Mouse (Mus musculus): ENCODE measurements at regions not wholly inside any gene's neighbourhood (a gene's known extent, or its start where the extent isn't known, plus 50 kb on each side); places are given as distances from the start of the nearest gene placed in this dataset.

DNA sequence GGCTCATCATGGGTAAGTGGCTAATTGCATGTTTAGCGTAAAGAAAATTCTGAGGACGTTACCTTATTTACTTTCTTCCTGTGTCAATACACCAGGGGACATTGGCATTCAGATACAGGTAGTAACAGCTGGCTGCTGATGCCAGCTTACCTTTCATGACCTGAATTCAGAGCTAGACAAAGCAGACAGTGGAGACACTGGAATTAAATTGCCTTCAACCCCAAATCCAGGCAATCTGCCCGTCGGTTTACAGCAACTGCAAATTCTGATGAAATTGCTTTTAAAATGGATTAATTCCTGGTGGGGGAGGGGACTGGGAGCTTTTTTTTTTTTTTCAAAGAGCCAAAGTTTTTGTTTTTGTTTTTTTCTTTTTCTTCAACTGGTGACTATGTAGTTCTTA lies 353.0 kb upstream of the Arid1b start:
- Histone ChIP-seq H3K27ac (replicated peaks; ENCODE audit: low read depth, low read length) (peak overlapping the region; percentile 82), H3K4me1 (ENCODE audit: control insufficient read depth, insufficient read depth, insufficient read length, low read length) (peaks cover 14% of the 10 kb centered on the region), H3K4me3 (ENCODE audit: insufficient read depth, low read depth, low read length) (no peak overlapping the region)

DNA sequence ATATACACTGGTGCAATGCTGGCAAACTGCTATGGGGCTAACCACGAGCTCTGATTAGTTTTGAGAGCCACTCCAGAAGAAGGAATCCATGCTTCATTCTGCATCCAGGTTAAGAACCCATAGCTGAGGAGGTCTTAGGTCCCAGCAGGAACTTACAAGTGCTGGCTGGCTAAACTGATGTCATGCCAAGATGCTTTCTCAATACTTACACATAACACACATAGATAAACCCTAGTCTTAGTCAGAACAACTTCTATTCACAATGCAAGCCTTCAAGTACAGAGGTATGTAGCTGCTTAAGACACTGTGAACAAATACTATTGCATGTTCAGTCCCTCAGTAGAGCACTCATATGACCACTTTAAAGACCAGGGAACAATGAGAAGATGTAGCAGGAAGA lies 352.1 kb upstream of the Arid1b start:
- peaks cover 14% of the 10 kb centered on the region for H3K4me1 ChIP-seq (ENCODE audit: control insufficient read depth, insufficient read depth, insufficient read length, low read length)
- H3K27ac ChIP-seq (replicated peaks; ENCODE audit: low read depth, low read length), result peak overlapping the region; percentile 80
- no peak overlapping the region for H3K4me3 ChIP-seq (ENCODE audit: insufficient read depth, low read depth, low read length)

DNA sequence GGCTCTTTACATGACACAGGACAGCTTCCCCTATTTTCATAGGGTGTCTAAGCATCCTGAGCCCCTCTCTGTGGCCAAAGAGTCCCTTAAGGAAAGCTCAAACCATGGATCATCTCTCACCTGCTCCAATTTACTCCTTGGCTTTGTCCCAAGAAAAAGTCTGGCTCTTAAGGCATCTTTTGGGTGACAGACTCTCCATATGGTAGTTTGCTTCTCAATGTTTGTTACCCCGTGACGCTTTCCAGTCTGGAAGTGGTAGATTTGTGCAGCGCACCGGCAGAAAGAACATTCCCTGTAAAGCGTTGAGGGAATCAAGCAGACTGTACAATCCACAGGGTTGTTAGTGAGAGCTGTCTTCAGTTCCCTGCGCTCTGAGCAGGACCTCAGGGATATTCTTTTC lies 350.8 kb upstream of the Arid1b start:
- peaks cover 14% of the 10 kb centered on the region for H3K4me1 ChIP-seq (ENCODE audit: control insufficient read depth, insufficient read depth, insufficient read length, low read length)
- H3K4me3 ChIP-seq (ENCODE audit: insufficient read depth, low read depth, low read length), result no peak overlapping the region
- H3K27ac ChIP-seq (replicated peaks; ENCODE audit: low read depth, low read length), result no peak overlapping the region

DNA sequence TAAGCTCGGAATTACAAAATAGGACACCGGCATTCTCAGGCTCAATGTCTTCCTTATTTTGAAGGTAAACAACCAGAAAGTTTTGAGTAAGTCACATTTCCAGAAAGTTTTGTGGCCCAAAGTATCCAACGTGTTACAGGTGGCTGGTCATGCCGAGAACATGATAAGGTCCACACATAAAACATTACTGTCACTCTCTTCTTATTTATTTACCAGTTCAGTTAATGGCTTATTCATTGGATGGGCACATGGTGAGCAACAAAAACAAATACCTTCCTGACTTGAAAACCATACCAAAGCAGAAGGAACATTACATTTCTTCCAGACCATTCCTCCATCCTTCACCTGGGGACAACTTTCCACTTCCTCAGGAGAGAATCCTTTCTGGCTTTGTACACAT lies 345.5 kb upstream of the Arid1b start:
- Histone ChIP-seq H3K4me1 (ENCODE audit: control insufficient read depth, insufficient read depth, insufficient read length, low read length) (peaks cover 6% of the 10 kb centered on the region; the same call in 1 of the 2 replicates), H3K4me3 (ENCODE audit: insufficient read depth, low read depth, low read length) (no peak overlapping the region), H3K27ac (replicated peaks; ENCODE audit: low read depth, low read length) (no peak overlapping the region)

DNA sequence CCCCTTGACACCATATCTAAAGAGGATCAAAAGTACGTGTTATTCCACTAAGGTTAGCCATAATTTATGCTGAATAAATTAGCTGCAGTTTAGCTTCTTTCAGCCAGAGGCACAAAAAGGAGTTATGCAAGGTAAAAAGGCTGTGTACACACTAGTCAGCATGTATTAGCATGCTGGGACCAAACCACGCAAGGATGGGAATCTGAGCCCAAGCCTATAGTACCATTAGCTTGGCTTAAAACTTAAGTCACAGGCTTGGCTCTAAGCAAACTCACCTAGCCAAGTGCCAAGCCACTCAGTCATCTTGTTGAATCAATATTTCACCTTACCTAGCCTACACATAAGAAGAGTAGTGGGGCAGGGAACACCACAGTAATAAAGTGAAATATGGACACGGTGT lies 339.9 kb upstream of the Arid1b start:
- Histone ChIP-seq H3K27ac (replicated peaks; ENCODE audit: low read depth, low read length) (no peak overlapping the region), H3K4me3 (ENCODE audit: insufficient read depth, low read depth, low read length) (no peak overlapping the region), H3K4me1 (ENCODE audit: control insufficient read depth, insufficient read depth, insufficient read length, low read length) (no peaks in the 10 kb centered on the region)

DNA sequence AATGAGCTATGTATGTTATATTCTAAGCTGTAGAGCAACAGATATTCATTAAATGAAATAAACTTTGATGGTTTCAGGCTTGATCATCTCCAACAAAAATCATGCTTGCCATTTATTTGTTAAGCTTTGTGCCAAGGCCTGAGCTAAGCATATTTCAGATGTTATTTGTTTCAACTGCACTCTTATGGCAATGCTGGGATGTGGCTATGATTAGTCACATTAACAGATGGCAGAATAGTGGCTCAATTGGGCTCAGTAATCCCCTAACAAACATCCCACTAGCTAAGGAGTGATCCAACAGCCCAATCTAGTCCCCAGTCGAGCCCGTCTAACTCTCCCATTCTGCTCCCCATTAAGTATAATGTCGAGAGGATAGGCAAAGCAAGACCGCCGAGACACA lies 332.1 kb upstream of the Arid1b start:
- no peak overlapping the region for H3K27ac ChIP-seq (replicated peaks; ENCODE audit: low read depth, low read length)
- no peak overlapping the region for H3K4me3 ChIP-seq (ENCODE audit: insufficient read depth, low read depth, low read length)
- H3K4me1 ChIP-seq (ENCODE audit: control insufficient read depth, insufficient read depth, insufficient read length, low read length), result no peaks in the 10 kb centered on the region

DNA sequence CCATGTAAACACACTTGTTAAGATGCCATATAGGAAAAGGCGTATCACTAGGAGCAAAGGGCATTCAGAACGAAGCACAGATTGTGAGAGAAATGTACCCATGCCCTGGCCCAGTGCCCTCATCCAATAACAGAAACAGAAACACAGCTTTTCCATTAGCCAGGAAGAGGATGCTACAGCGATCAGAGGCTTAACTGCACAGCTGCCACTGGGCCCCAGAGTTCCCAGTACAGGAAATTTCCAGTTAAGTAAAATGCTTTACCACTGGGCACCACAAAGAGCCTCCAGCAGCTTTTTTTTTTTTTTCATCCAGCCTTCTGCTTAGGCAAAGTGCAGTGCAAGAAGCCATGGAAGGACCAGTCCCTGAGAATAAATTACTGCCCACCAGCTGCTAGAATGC lies 325.6 kb upstream of the Arid1b start:
- Histone ChIP-seq H3K27ac (replicated peaks; ENCODE audit: low read depth, low read length) (no peak overlapping the region), H3K4me3 (ENCODE audit: insufficient read depth, low read depth, low read length) (no peak overlapping the region), H3K4me1 (ENCODE audit: control insufficient read depth, insufficient read depth, insufficient read length, low read length) (no peaks in the 10 kb centered on the region)

DNA sequence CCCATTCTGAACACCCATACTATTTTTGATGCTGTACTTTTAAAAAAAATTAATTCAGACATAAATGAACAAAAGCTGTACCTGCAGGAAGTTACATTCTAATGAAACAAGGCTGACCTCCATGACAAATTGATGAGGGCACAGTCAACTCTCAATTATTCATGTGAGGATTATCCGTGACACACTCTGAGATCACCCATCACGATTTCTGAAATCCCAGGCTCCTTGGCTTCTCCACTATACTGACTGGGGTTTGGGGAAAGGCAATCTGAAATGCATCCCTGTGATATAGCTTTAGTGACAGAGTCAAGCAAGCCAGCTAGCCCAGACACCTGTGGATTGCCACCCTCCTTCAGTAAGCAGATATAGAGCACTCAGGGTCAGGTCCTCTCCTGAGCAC lies 320.9 kb upstream of the Arid1b start:
- Histone ChIP-seq H3K4me1 (ENCODE audit: control insufficient read depth, insufficient read depth, insufficient read length, low read length) (no peaks in the 10 kb centered on the region), H3K4me3 (ENCODE audit: insufficient read depth, low read depth, low read length) (no peak overlapping the region), H3K27ac (replicated peaks; ENCODE audit: low read depth, low read length) (no peak overlapping the region)

DNA sequence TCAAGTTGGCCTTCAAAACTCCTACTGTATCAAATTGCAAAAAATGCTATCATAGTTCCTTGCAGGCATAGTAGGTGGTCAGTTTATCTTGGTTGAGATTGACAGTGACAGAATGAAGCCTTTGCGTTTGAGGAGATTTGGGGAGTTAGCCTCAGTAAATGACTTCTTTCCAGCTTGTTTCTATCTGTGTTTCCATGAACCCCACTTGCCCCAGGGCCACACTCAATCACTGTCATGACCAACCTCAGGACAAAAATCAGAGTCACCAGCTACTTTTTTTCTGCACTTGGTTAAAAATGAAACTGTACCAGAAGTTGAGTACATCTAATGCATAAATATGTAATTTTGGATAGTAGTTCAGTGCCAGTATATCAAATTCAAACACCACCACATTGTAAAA lies 287.7 kb upstream of the Arid1b start:
- no peak overlapping the region for H3K4me3 ChIP-seq (ENCODE audit: insufficient read depth, low read depth, low read length)
- H3K4me1 ChIP-seq (ENCODE audit: control insufficient read depth, insufficient read depth, insufficient read length, low read length), result no peaks in the 10 kb centered on the region
- H3K27ac ChIP-seq (replicated peaks; ENCODE audit: low read depth, low read length), result no peak overlapping the region

DNA sequence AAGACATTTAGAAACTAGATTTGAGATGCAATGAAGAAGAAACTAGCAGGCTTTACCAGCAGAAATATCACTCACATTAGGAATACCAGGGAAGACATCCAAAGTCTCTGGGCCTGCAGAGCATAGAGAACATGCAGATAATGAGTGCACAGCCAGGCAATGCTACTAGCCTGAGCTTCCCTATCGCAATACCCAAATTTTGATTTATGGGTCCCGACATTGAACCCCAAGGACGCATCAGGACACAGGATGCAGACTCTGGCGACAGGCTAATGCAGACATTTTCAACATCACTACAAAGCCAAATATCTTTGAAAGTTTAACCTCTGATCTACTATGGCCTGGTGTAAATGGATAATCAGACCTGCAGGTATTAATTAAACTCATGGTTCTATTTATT lies 273.1 kb upstream of the Arid1b start:
- Histone ChIP-seq H3K4me3 (ENCODE audit: insufficient read depth, low read depth, low read length) (no peak overlapping the region), H3K4me1 (ENCODE audit: control insufficient read depth, insufficient read depth, insufficient read length, low read length) (no peaks in the 10 kb centered on the region), H3K27ac (replicated peaks; ENCODE audit: low read depth, low read length) (no peak overlapping the region)

DNA sequence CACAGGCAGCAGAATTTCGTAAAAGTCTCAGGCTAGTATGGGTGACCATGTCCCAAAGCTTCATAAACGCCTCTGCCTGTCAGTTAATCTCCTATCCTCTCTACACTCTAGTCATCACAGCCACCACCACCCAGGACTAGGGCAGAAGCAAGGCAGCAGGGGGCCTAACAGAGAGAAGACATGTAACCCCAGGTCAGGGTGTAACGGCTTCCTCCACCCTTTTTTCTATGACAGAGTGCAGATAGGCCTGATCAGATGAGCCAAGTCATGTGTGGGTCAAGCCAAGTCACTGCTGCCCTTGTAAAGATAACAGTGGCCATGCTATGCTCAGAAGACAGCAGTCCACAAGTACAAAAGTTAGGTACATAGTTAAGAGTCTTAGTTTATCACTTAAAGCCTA lies 270.1 kb upstream of the Arid1b start:
- Histone ChIP-seq H3K4me3 (ENCODE audit: insufficient read depth, low read depth, low read length) (no peak overlapping the region), H3K27ac (replicated peaks; ENCODE audit: low read depth, low read length) (no peak overlapping the region)

DNA sequence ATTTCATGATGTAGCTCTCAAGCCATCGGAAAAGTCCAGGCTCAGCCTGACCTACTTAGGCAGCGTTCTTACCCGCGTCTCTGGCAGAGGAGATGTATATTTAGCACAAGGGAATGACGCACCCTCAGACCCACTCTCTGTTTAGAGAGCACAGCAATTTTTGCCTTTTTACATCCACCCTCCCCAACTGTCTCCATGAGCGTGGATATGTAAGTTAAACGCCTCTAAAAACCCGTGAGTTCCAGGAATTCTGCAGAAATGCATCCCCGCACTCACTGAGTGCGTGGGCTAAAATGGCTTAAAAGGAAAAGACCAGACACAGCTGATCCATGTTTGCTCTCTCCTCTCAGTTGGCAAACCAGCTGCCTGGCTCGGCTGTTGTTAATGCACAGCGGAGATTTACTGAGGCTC lies 267.8 kb upstream of the Arid1b start:
- H3K4me1 ChIP-seq (ENCODE audit: control insufficient read depth, insufficient read depth, insufficient read length, low read length), result no peaks in the 10 kb centered on the region
- H3K27ac ChIP-seq (replicated peaks; ENCODE audit: low read depth, low read length), result no peak overlapping the region
- no peak overlapping the region for H3K4me3 ChIP-seq (ENCODE audit: insufficient read depth, low read depth, low read length)

More for the DNA sequence above, 270.1 kb upstream of the Arid1b start:
- no peaks in the 10 kb centered on the region for H3K4me1 ChIP-seq (ENCODE audit: control insufficient read depth, insufficient read depth, insufficient read length, low read length)

DNA sequence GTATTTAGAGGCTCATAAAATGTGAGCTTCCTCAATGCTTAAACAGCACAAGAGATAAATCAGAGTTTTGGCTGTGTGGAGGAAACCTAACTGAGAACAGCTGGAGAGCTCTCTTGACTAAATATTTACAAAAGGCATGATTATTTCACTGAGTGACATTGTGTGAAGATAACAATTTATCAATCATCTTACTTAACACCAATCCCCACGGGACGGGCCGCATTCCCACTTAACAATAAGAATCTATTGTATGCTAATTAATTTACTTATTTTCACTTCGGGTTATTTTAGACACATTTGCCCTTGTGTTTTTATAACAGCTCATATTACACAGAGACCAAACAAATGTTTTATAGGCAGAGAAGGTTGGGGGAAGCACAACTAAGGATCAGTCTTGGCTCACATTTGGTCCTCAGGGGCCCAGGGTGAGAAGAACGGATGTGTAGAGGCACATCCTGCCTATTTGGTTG lies 259.7 kb upstream of the Arid1b start:
- Histone ChIP-seq H3K4me1 (ENCODE audit: control insufficient read depth, insufficient read depth, insufficient read length, low read length) (peaks cover 3% of the 10 kb centered on the region), H3K27ac (replicated peaks; ENCODE audit: low read depth, low read length) (no peak overlapping the region), H3K4me3 (ENCODE audit: insufficient read depth, low read depth, low read length) (no peak overlapping the region)

DNA sequence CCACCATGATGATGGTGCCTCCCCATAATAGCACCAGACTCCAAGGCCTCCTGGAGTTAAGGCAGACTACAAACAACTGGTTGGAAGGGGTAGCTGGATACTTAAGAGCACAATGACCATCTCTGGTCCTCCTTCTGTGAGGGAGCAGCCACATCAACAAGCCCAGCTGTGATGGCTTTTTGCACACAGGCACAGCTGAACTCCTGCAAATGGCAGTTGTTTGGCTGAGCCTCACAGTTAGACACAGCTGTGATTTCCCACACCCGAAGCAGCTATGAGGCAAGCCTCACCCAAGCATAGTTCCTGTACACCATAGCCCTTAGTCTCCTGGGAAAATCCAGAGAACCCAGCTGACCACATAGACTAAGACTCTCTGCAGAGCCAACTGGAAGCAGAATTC lies 258.9 kb upstream of the Arid1b start:
- Histone ChIP-seq H3K4me1 (ENCODE audit: control insufficient read depth, insufficient read depth, insufficient read length, low read length) (peaks cover 3% of the 10 kb centered on the region), H3K27ac (replicated peaks; ENCODE audit: low read depth, low read length) (no peak overlapping the region; the same call in 1 of the 2 replicates)

DNA sequence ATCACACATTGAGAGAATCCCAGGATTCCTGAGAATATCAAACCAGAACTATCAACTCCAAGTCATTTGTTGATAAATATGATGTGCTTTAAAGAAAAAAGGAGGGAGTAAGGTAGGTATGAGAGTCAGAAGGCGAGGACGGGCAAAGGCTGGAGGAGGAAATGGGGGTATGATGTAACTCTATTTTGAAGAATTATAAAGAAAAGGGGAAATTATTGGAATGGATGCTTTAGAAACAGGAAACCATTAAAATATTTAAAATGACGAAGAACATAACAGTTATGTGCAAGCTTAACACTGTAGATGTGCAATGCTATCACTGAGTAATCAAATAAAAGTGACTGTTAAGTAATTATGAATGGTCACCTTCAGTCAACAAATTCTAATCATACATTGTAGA lies 257.4 kb upstream of the Arid1b start:
- H3K27ac ChIP-seq (replicated peaks; ENCODE audit: low read depth, low read length), result no peak overlapping the region
- H3K4me3 ChIP-seq (ENCODE audit: insufficient read depth, low read depth, low read length), result no peak overlapping the region
- H3K4me1 ChIP-seq (ENCODE audit: control insufficient read depth, insufficient read depth, insufficient read length, low read length), result peaks cover 3% of the 10 kb centered on the region

More for the DNA sequence above, 258.9 kb upstream of the Arid1b start:
- H3K4me3 ChIP-seq (ENCODE audit: insufficient read depth, low read depth, low read length), result no peak overlapping the region

DNA sequence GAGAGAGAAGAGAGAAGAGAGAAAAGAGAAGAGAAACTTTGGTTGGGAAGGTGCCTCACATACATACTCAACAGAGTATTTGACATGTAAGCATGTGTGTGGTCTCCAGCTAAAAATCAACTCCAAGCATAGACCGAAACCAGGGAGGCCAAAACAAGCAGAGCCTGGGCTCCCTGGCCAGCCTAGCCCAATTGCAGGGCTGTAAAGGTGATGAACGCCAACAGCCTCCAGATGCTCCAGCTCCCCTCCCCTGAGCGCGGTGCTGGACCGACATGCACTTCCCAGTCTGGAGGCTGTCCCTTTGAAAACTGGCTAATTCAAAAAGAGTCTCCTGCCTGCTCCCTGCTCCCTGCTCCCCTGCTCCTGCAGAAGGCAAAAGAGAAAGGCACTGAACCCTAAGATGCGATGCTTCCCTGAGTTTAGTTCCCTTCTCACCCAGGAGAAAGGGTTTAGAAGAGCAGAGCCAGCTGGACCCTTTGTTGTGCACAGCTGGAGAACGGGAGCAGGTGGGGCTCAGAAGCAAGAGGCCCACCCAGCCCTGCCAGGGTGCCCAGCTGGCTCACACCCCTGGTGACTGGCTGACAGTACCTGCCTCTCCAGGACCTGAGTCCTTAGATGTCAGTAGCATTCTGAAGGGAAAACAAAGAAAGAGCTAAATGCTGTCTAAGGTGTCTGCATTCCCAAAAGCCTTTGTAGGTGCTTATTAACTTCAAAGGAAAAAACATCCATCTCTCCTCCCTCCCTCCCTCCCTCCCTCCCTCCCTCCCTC lies 255.2 kb upstream of the Arid1b start:
- H3K4me3 ChIP-seq (ENCODE audit: insufficient read depth, low read depth, low read length), result no peak overlapping the region
- H3K4me1 ChIP-seq (ENCODE audit: control insufficient read depth, insufficient read depth, insufficient read length, low read length), result peaks cover 3% of the 10 kb centered on the region
- H3K27ac ChIP-seq (replicated peaks; ENCODE audit: low read depth, low read length), result no peak overlapping the region
